Mouse (Mus musculus) heart, embryonic 10.5 days (tissue): Measurements from ENCODE around the gene Mpg. TPM values are rescaled to one million over a fixed set of nuclear protein-coding genes. Genes with fewer than 3 reads are reported as not detected.

ENCODE experiments used
- DNase-seq: peaks from one replicate; pipeline ENCODE4 v3.0.0-alpha.2; 2017; ENCODE audit warnings: low spot score
- H3K27ac ChIP-seq: fragments of 300-500 bp; sonication (generic); 2 replicates; pipeline ENCODE4 v1.5.1; 2016; ENCODE audit warnings: mild to moderate bottlenecking
- H3K27me3 ChIP-seq: fragments of 300-500 bp; sonication (generic); 2 replicates; pipeline ENCODE4 v1.6.1; 2016; ENCODE audit warnings: mild to moderate bottlenecking; ENCODE audit not compliant: poor library complexity, insufficient read depth, severe bottlenecking
- H3K36me3 ChIP-seq: fragments of 300-500 bp; sonication (generic); 2 replicates; pipeline ENCODE4 v1.6.1; 2016; ENCODE audit warnings: mild to moderate bottlenecking, moderate library complexity
- H3K4me1 ChIP-seq: fragments of 300-500 bp; sonication (generic); 2 replicates; pipeline ENCODE4 v1.6.1; 2016; ENCODE audit warnings: mild to moderate bottlenecking
- H3K4me3 ChIP-seq: fragments of 300-500 bp; sonication (generic); 2 replicates; pipeline ENCODE4 v1.5.1; 2016; ENCODE audit warnings: mild to moderate bottlenecking, moderate library complexity
- H3K9me3 ChIP-seq: fragments of 300-500 bp; sonication (generic); 2 replicates; pipeline ENCODE4 v1.6.1; 2016; ENCODE audit warnings: mild to moderate bottlenecking, moderate library complexity
- WGBS: fragments of 180-500 bp; shearing (Covaris S2); methylation state at CpG from one replicate; pipeline ENCODE4 v1.1.7; 2016; 5-methylcytosine and 5-hydroxymethylcytosine counted together
- polyA plus RNA-seq: library from polyadenylated mRNA; unstranded; fragments of >200 nt; fragmentation: Nextera tagmentation; extraction: Ambion mirVana; gene quantifications from 2 replicates; pipeline ENCODE4 v1.2.1, GENCODE M21; 2016

Gene Mpg
- polyA plus RNA-seq, 1 experiment from 2014 or later = 26.3 TPM

DNA sequence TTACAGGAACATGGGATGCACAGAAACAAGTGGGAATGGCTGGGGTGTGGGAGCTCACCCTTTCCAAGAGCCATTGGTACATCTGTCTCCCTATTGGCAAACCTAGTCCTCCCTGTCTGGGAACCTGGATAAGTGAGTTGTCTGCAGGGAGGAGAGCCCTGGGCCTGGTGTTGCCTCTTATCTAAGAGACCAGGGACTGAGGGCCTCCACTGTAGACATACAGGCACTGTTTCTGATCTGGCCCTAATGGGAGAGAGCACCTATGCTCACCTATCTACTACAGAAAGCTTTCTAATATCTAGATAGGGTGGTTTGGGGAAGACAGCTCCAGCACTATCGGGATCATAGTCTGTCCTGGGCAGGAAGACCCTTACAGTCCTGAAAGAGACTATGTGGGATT lies 29.8 kb downstream of the Mpg start:
- 75% methylated on average over 1 of the region's 1 CpGs for WGBS
- Histone ChIP-seq H3K9me3 (no peaks in the 10 kb centered on the region), H3K4me1 (0 out of 2 replicates have a peak, but pooled peaks cover 2% of the 10 kb centered on the region), H3K36me3 (peaks cover 56% of the 10 kb centered on the region; the same call in 1 of the 2 replicates), H3K27ac (peak overlapping the region; percentile 77), H3K4me3 (no peak overlapping the region), H3K27me3 (no peaks in the 10 kb centered on the region)
- peak; percentile 92 for DNase-seq

DNA sequence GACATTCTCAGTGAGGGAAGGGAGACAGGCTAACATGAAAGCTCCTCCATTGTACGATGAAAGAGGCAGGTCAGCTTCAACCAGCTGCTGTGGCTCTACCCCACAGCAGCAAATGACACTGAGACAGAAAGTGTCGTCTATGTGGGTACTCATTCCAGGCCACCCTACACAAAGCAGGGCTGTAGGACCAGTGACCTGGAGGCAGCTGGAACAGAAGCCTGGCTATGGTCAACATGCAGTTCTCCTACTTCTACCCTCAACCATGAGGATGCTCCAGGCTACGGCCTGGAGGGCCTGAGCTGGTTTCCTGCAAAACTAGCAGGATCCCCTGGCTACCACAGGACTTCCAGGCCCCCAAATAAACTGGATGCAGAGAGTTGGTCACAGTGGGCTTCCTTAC lies 30.3 kb downstream of the Mpg start:
- 80% methylated on average over 3 of the region's 3 CpGs for WGBS
- no peaks in the 10 kb centered on the region for H3K9me3 ChIP-seq
- H3K4me1 ChIP-seq = 0 out of 2 replicates have a peak, but pooled peaks cover 2% of the 10 kb centered on the region
- H3K4me3 ChIP-seq = no peak overlapping the region
- no peaks in the 10 kb centered on the region for H3K27me3 ChIP-seq
- H3K36me3 ChIP-seq = peaks cover 54% of the 10 kb centered on the region; the same call in 1 of the 2 replicates
- H3K27ac ChIP-seq = peak overlapping the region; percentile 77
- no peak for DNase-seq

GRCm38 (mm10) chr11:32262674-32263415 lies 36.5 kb downstream of the Mpg start:
- peak overlapping the region; percentile 52; the same call in 1 of the 2 replicates for H3K27ac ChIP-seq
- 69% methylated on average over 10 of the region's 10 CpGs for WGBS
- no peak for DNase-seq
- peaks cover 15% of the 10 kb centered on the region for H3K4me1 ChIP-seq
- no peak overlapping the region for H3K4me3 ChIP-seq
- no peaks in the 10 kb centered on the region for H3K27me3 ChIP-seq
- H3K36me3 ChIP-seq = peaks cover 20% of the 10 kb centered on the region
- no peaks in the 10 kb centered on the region for H3K9me3 ChIP-seq

DNA sequence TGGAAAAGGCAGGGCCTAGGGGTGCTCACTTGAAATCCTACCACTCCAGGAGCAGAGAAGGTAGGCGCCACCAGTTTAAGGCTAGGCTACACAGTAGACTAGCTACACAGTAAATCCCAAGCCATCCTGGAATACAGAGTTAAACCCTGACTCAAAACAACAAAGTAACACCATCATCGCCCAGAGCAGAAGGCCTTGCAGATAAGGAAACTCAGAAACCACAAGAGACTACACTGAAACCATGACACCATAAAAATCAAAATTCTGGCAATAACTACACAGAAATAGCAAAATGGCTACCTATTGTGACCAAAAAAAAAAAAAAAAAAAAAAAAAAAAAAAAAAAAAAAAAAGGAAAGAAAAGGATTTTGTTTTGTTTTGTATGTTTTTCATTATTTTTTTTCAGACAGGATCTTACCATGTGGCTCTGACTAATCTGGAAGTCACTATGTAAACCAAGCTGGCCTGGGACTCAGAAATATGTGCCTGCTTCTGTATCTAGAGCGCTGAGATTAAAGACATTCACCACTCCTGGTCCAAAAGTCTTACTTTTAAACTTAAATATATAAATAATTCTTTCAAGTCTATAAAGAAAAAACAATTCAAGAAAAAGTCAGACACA lies 38.9 kb downstream of the Mpg start:
- Histone ChIP-seq H3K4me3 (no peak overlapping the region), H3K36me3 (peaks cover 18% of the 10 kb centered on the region), H3K9me3 (no peaks in the 10 kb centered on the region), H3K27me3 (no peaks in the 10 kb centered on the region; the same call in 1 of the 2 replicates), H3K4me1 (peaks cover 20% of the 10 kb centered on the region), H3K27ac (peak overlapping the region; percentile 75)
- DNase-seq = no peak
- WGBS = 80% methylated on average over 3 of the region's 3 CpGs

GRCm38 (mm10) chr11:32266194-32266593 lies 39.9 kb downstream of the Mpg start:
- no peak overlapping the region for H3K4me3 ChIP-seq
- no peaks in the 10 kb centered on the region; the same call in none of the 2 replicates for H3K27me3 ChIP-seq
- peak overlapping the region; percentile 56 for H3K27ac ChIP-seq
- 89% methylated on average over 6 of the region's 6 CpGs for WGBS
- H3K36me3 ChIP-seq = peaks cover 9% of the 10 kb centered on the region
- DNase-seq = peak; percentile 66
- no peaks in the 10 kb centered on the region for H3K9me3 ChIP-seq
- peaks cover 20% of the 10 kb centered on the region for H3K4me1 ChIP-seq

GRCm38 (mm10) chr11:32266776-32267175 lies 40.5 kb downstream of the Mpg start:
- H3K27me3 ChIP-seq = no peaks in the 10 kb centered on the region; the same call in none of the 2 replicates
- peak overlapping the region; percentile 99 for H3K27ac ChIP-seq
- H3K9me3 ChIP-seq = no peaks in the 10 kb centered on the region
- DNase-seq = no peak
- H3K4me1 ChIP-seq = peaks cover 20% of the 10 kb centered on the region
- WGBS = 38% methylated on average over 6 of the region's 6 CpGs
- peaks cover 8% of the 10 kb centered on the region for H3K36me3 ChIP-seq
- peak overlapping the region; percentile 93 for H3K4me3 ChIP-seq

- Histone ChIP-seq H3K4me3 (peak within 1 kb of the TSS; percentile 93), H3K27ac (peak within 1 kb of the TSS; percentile 99), H3K36me3 (peaks cover 6% of the 10 kb centered on the region), H3K4me1 (peaks cover 20% of the 10 kb centered on the region), H3K9me3 (no peaks in the 10 kb centered on the region), H3K27me3 (no peaks in the 10 kb centered on the region; the same call in none of the 2 replicates)
- under 1% methylated on average over 54 of the region's 54 CpGs for WGBS
- peak; percentile 96 for DNase-seq
Measured at GRCm38 (mm10) chr11:32267188-32267884, 41.0 kb downstream of the Mpg start, which contains the start of gene Nprl3. TSS of gene Nprl3 (minus strand) at chr11:32267707.

GRCm38 (mm10) chr11:32267964-32268363 lies 41.7 kb downstream of the Mpg start:
- DNase-seq = no peak
- peaks cover 14% of the 10 kb centered on the region for H3K4me1 ChIP-seq
- peak overlapping the region; percentile 99 for H3K27ac ChIP-seq
- no peaks in the 10 kb centered on the region for H3K36me3 ChIP-seq
- H3K27me3 ChIP-seq = no peaks in the 10 kb centered on the region; the same call in none of the 2 replicates
- H3K4me3 ChIP-seq = peak overlapping the region; percentile 93
- WGBS = 25% methylated on average over 5 of the region's 5 CpGs
- H3K9me3 ChIP-seq = no peaks in the 10 kb centered on the region

DNA sequence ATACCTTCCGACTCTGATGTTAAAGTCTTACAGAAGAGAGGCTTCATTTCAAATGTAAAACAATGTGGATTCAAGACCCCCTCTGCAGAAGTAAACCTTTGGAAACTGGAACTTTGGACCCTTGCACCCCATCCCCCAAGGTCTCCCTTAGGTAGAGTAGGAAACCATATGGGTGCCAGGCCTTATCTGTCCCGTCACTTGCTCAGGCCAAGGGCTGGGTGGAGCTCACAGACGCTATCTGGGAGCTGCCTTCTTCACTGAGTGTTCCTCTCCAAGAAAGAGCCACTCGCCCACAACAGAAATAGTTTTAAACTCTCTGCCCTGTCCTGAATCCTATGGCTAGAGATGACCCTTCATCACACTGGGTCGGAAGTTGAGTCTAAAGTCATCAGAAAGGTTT lies 42.6 kb downstream of the Mpg start:
- no peaks in the 10 kb centered on the region for H3K36me3 ChIP-seq
- H3K27ac ChIP-seq = peak overlapping the region; percentile 99; the same call in 1 of the 2 replicates
- peaks cover 13% of the 10 kb centered on the region for H3K4me1 ChIP-seq
- H3K4me3 ChIP-seq = no peak overlapping the region
- H3K27me3 ChIP-seq = no peaks in the 10 kb centered on the region; the same call in none of the 2 replicates
- 56% methylated on average over 5 of the region's 5 CpGs for WGBS
- no peaks in the 10 kb centered on the region for H3K9me3 ChIP-seq
- DNase-seq = peak; percentile 88

- Histone ChIP-seq H3K9me3 (no peaks in the 10 kb centered on the region), H3K27ac (peak overlapping the region; percentile 16; the same call in 1 of the 2 replicates), H3K4me1 (peaks cover 8% of the 10 kb centered on the region), H3K4me3 (no peak overlapping the region), H3K27me3 (peaks cover 10% of the 10 kb centered on the region), H3K36me3 (no peaks in the 10 kb centered on the region)
- no peak for DNase-seq
- 45% methylated on average over 4 of the region's 4 CpGs for WGBS
Measured at GRCm38 (mm10) chr11:32271178-32271577, 44.9 kb downstream of the Mpg start.

GRCm38 (mm10) chr11:32276347-32276746 lies 50.0 kb downstream of the Mpg start, which contains the start of gene Hba-x:
TSS of gene Hba-x (plus strand) at chr11:32276400.
- peak within 1 kb of the TSS; percentile 29; the same call in 1 of the 2 replicates for H3K4me3 ChIP-seq
- no peaks in the 10 kb centered on the region for H3K36me3 ChIP-seq
- WGBS = 68% methylated on average over 3 of the region's 3 CpGs
- no peaks in the 10 kb centered on the region for H3K9me3 ChIP-seq
- peak within 1 kb of the TSS; percentile 62; the same call in 1 of the 2 replicates for H3K27ac ChIP-seq
- peak; percentile 95 for DNase-seq
- H3K27me3 ChIP-seq = peaks cover 61% of the 10 kb centered on the region
- H3K4me1 ChIP-seq = no peaks in the 10 kb centered on the region

DNA sequence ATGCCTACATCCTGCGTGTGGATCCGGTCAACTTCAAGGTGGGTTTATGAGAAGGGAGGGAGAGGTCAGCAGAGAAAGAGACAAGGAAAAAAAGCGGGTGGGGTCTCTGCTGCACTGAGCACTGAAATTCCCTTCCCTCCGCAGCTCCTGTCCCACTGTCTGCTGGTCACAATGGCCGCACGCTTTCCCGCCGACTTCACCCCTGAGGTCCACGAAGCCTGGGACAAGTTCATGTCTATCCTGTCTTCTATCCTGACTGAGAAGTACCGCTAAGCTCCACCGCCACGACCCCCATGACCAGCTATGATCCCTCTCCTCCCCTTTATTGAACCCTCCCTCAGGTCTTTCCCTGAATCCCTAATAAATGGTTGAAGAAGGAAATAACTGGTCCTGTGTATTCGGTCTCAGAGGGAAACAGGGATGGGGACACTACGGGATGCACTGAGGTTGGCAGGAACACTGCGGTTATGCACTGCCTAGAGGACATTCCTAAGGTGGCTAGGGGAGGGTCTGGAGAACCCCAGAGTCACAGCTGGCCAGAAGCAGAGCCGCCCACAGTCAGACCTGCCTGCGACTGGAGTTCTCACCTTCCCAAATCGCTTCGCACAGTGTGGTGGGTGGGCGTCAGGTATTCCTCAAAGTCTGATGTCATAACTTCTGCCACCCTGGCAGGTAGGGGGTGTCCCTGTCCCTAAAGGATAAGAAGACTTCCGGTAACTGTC lies 51.6 kb downstream of the Mpg start:
- 53% methylated on average over 21 of the region's 21 CpGs for WGBS
- no peaks in the 10 kb centered on the region for H3K36me3 ChIP-seq
- H3K9me3 ChIP-seq = no peaks in the 10 kb centered on the region
- H3K4me3 ChIP-seq = no peak overlapping the region
- no peaks in the 10 kb centered on the region for H3K4me1 ChIP-seq
- H3K27me3 ChIP-seq = peaks cover 68% of the 10 kb centered on the region
- peak; percentile 92 for DNase-seq
- H3K27ac ChIP-seq = no peak overlapping the region
